Mouse (Mus musculus) adipocyte (in vitro differentiated cells): ENCODE measurements at regions not wholly inside any gene's neighbourhood (a gene's known extent, or its start where the extent isn't known, plus 50 kb on each side); places are given as distances from the start of the nearest gene placed in this dataset.
"Not testable (repeated sequence)": the region's sequence is repeated elsewhere in the genome, so short reads cannot be mapped to it uniquely, and the experiment has no call there.

Source experiments
- DNase-seq: peaks from one replicate; pipeline ENCODE4 v3.0.0-alpha.2; 2016; ENCODE audit warnings: low spot score

DNA sequence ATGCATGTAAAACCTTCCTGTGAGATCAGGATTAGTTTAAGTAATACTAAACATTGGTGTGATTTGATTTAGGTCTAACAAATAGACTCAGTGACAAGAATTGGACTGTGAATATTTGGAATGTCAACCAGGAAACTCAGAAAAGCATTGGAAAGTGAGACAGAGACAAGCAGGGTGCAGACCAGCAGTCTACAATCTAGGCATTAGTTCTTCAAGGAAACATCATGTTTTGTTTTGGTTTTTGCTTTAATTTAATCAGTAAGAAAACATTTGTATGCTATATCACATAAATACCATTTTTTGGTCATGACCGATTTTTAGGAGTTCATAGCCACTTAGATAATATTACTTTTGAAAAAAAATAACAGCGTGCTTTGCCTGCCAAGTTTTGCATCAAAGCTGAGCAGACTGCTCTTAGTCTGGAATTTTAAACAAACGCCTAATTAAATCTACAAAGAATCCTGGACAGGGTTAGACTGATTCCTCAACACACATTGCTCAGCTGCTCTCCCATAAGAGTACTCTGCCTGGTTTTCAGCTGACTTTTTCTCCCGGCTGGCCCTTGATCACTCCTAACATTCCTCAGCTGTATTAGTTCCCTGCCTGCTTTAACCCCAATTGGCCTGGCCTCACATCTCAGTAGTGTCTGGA, 396.5 kb upstream of the Kcnh7 start:
- no peak for DNase-seq

DNA sequence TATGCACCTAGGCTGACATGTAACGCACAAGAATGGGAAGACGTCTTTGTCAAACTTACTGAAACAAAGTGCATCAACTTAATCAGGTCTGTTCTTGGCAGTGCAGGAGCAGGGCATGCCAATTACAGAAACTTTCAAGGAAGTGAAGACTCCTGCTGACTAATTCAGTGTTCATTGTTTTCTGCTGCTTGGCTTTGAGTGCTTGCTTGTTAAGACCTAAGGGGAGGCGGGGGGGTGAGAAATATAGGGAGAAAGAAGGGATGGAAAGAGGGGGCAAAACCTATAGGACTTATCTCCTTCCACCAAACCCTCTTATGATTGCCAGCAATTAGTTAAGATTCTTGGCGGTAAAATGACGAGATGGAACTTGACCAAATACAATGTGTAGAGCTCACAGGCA, 391.1 kb upstream of the Kcnh7 start:
- DNase-seq = no peak

DNA sequence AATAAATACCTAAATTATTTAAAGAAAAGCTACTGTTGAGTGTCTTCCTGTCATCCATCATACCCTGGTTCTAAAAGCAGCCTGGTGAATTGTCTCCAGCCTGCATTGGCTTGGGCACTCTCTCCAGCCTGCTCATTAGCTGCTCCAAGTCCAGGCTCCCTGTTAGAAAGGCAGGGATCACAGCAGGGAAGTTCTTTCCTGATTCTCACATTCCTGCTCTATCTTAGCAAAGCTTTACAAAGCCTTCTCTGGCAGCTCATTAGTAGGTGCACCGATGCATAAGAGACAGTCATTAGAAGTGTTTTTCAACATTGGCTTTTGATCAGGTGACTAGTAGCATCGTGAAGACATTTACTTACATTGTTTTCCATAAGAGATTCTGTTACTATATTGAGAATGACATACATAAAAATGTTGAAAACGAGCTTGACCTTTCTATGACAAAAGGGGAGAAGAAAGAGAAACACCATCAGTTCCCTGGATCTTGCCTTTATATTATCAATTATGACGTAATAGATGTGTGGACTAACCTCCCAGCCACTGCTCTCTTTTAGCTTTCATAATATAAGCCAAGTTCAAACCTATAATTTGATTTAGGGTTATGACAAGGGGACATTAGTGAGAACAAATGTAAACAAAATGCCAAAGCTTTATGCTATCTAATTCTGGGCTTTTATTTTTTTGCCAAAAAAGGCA, 390.1 kb upstream of the Kcnh7 start:
- no peak for DNase-seq

DNA sequence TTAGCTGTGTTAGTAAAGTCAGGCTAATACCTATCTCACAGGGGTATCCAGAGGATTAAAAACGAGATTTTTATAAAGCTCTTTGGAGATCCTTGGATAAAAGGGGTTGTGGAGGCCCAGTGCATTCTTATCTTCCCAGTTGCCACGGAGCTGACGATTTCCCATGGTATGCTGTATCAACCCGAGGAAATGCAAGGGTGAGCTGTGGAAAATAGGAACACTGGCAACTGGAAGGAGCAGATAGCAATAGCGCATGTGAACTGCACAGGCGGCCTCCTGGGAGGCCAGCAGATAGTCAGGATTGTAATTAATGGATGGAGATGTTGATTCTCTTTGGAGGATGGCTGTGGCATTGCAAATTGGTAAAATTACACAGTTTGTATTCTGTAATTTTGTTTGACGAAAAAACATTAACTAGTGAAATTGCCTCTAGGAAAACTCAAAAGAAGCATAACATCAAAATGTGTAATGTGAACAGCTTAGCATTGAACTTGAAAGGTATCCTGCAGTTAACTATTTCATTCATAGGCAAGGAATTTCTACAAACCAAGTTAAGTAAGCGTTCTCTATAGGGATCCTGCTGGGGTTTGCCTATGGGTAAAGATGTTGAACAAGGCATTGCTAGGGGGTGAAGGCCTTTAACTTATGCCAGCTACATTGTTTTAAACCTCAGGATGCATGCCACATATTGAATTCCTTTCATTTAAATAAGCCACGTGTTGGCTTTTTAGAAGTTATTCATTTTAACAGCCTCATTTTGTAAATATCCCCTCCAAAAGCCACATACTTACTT, 389.1 kb upstream of the Kcnh7 start:
- DNase-seq = no peak

DNA sequence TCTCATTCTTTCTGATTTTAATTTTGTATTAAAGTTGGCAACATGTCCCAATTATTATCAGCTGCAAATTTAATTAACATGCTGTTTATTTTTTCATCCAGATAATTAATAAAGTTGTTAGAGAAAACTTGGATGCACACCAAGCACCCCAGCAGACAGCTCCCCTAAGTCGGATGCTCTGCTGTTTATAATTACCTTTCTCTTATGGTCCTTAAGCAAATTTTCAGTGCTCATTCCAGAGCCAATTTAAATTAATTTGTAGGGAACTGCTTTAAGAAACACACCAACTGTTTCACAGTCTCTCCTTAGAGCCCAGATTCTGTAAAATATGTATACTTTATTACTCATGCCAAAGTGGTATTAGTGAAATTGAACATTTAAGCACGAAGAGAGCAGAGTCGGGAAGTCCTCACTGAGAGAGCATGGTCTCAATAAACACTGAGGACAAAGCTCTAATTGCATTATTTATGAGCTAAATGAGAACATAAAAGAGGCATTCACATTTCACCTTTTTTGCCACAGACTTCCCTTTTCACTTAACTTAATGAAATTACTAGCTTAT, 372.9 kb upstream of the Kcnh7 start:
- DNase-seq = no peak

DNA sequence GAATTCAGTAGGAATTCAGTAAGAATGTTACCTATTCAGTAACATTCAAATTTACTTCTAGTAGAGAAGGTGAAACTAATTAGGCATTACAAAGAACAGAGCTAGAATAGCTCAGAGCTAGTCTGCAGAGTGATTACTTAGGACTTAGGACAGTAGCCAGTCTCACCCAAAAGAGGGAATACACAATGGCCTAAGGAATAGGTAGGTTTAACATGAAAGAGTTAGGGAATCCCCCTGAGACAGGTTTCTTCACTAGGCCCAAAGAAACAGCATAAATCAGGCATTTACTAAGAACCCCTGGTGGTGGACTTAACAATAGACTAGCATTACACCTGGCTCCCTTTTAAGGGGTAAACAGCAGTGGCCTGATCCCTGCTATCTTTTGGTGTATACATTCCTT, 357.7 kb upstream of the Kcnh7 start:
- DNase-seq = not testable (repeated sequence)

DNA sequence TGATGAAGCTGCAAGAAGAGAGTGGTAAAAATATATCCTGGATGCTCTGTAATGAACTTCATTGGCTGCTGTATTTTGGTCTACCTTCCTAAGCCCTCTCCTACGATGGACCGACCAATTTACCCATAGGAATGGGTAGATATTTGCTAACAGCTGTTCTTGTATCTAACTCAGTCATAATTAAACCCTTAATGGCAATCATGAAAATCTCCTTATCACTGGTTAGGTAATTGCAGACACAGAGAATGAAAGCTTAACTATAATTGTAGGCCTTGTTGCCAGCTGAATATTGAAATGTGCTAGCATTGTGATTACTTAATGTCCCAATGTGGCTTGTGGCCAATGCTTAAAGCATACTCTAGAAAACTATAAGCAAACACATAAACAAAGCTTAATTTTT, 334.4 kb upstream of the Kcnh7 start:
- DNase-seq = no peak

GRCm38 (mm10) chr2:63513554-63514226, 329.6 kb upstream of the Kcnh7 start:
- DNase-seq = peak; percentile 46

DNA sequence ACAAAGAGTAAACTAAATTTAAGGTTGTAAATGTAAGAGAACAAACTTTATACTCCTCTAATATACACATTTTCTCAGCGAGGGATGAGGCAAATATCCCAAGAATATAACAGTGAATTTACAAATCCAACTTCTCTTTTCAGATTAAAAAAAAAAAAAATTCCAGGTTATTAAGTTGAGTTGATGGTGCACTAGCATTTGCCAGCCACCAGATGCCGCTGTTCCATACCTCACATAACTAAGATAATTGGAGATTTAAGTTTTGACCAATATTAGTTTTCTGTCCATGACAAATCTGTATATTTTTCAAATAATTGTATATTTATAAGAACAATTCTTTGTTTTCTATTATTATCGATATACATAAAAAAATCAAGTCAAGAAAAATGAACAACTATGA, 319.9 kb upstream of the Kcnh7 start:
- DNase-seq = peak; percentile 32

GRCm38 (mm10) chr2:63476411-63476810, 292.3 kb upstream of the Kcnh7 start:
- DNase-seq = no peak

- DNase-seq = no peak
Measured at GRCm38 (mm10) chr2:63475255-63475654, 291.2 kb upstream of the Kcnh7 start.

DNA sequence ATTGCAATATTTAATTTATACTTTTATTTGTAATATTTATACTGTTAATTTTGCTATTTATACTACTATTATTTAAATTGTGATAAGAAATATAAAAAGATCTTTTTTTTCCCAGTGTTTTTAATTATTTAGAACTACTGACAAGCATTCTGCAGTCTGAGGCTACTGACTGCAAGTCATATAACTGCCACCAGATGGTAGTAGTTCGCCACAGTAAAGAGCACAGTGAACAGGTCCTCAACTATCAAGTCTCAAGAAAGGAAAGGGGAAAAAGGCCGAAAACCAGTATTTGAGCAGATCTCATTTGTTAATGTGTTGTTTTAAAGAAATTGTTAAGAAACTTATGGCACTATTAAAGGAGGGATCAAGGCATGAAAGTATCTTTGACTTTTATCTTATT, 289.6 kb upstream of the Kcnh7 start:
- peak; percentile 60 for DNase-seq

DNA sequence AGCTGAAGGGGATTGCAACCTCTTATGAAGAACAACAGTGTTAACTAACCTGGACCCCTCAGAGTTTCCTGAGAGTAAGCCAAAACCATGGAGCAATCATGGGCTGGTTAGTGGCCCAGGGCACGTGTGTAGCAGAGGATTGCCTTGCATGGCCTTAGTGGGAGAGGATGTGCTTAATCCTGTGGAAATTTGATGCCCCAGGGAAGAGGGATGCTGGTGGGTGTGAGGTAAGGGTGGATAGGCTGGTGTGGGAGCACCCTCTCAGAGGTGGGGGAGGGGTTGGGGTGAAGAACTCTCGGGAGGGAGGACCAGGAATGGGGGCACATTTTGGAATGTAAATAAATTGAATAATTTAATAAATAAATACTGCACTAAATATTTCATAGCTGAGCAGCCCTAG, 288.2 kb upstream of the Kcnh7 start:
- DNase-seq = no peak

DNA sequence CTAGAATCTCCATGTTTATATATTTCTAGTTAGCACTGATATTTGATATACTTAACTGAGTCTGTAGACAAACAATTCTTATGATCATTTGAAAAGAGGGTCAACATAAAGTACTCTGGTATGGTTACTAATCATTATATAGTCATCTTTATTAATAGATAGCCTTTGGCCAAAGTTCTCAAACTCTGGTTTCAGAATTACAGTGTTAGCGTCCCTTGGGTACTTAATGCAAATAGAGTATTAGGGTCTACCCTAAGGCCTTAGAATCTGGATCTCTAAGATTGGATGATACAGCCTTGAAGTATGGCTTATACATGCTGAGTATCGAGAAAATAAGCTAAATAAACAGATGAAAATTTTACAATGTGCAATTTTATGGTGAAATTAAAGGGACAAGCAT, 275.0 kb upstream of the Kcnh7 start:
- no peak for DNase-seq

- no peak for DNase-seq
Measured at GRCm38 (mm10) chr2:63454263-63455011, 270.4 kb upstream of the Kcnh7 start.

DNA sequence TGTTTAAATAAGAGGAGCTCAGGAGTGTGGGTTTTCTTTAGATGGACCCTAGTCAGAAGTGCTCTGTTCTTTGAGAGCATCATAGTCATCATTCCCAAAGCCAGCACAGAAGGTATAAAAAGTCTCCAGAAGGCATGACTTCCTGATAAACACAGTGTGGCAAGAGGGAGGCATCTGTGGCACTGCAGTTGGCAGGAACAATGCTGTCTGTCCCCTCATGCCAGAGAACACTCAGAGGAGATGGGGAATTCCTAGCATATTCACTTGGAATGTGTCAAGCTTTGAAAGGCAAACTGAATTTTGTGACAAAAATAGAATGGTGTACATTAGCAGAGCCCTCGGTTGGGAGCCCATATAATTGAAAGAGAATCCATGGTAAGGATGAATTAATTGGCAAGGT, 268.8 kb upstream of the Kcnh7 start:
- DNase-seq = no peak

GRCm38 (mm10) chr2:63452164-63452563, 268.1 kb upstream of the Kcnh7 start:
- no peak for DNase-seq

DNA sequence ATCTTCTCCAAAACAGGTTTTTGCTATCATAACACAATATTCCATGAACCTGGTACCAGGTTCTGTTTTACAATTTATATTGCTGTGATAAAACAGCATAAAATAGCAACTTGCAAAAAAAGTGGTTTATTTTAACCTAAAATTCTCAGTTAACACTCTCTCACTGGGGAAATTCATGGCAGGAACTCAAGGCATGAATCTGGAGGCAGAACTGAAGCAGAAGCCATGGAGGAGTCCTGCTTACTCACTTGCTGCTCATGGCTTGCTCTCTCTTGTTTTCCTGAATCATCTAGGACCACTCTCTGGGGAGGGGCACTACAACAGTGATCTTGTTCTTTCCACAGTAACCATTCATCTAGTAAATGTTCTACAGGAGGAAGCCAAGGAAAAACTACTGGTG, 250.2 kb upstream of the Kcnh7 start:
- no peak for DNase-seq

- no peak for DNase-seq
Measured at GRCm38 (mm10) chr2:63405405-63405804, 221.3 kb upstream of the Kcnh7 start.
